Mouse (Mus musculus) heart, embryonic 11.5 days (tissue): Measurements from ENCODE around the gene Grwd1. TPM values are rescaled to one million over a fixed set of nuclear protein-coding genes. Genes with fewer than 3 reads are reported as not detected.

ENCODE experiments used
- ATAC-seq: fragments of 200-750 bp; cut with Nextera tagmentation; replicated peaks from 2 replicates; pipeline ENCODE4 v1.8.0; 2017; ENCODE audit warnings: moderate library complexity; ENCODE audit not compliant: insufficient number of reproducible peaks, low FRiP score, low TSS enrichment
- H3K27ac ChIP-seq: fragments of 300-500 bp; sonication (generic); 2 replicates; pipeline ENCODE4 v1.5.1; 2014; ENCODE audit warnings: mild to moderate bottlenecking, low read depth, low read length
- H3K27me3 ChIP-seq: fragments of 300-500 bp; sonication (generic); 2 replicates; pipeline ENCODE4 v1.6.1; 2014; ENCODE audit warnings: mild to moderate bottlenecking, low read length, mixed read lengths; ENCODE audit not compliant: control insufficient read depth, insufficient read depth
- H3K36me3 ChIP-seq: fragments of 300-500 bp; sonication (generic); 2 replicates; pipeline ENCODE4 v1.6.1; 2014; ENCODE audit warnings: mild to moderate bottlenecking, low read length, moderate library complexity, mixed read lengths; ENCODE audit not compliant: control insufficient read depth, insufficient read depth
- H3K4me1 ChIP-seq: fragments of 300-500 bp; sonication (generic); 2 replicates; pipeline ENCODE4 v1.6.1; 2014; ENCODE audit warnings: low read length; ENCODE audit not compliant: control insufficient read depth, insufficient read depth
- H3K4me2 ChIP-seq: fragments of 300-500 bp; sonication (generic); 2 replicates; pipeline ENCODE4 v1.6.1; 2014; ENCODE audit warnings: mild to moderate bottlenecking, moderate library complexity
- H3K4me3 ChIP-seq: fragments of 300-500 bp; sonication (generic); 2 replicates; pipeline ENCODE4 v1.5.1; 2014; ENCODE audit warnings: low read depth, low read length
- H3K9ac ChIP-seq: fragments of 300-500 bp; sonication (generic); 2 replicates; pipeline ENCODE4 v1.6.1; 2014; ENCODE audit warnings: mild to moderate bottlenecking, low read depth, low read length, moderate library complexity
- H3K9me3 ChIP-seq: fragments of 300-500 bp; sonication (generic); replicated peaks from 2 replicates; pipeline ENCODE4 v1.6.1; 2016; ENCODE audit warnings: low read length; ENCODE audit not compliant: control insufficient read depth
- WGBS: fragments of 180-500 bp; shearing (Covaris S2); extraction: QIAGEN DNeasy Blood & Tissue Kit; methylation state at CpG from one replicate; pipeline ENCODE4 v1.1.7; 2014; ENCODE audit not compliant: insufficient replicate concordance; 5-methylcytosine and 5-hydroxymethylcytosine counted together
- polyA plus RNA-seq: library from polyadenylated mRNA; unstranded; fragments of >200 nt; fragmentation: Nextera tagmentation; extraction: Ambion mirVana; gene quantifications from 2 replicates; pipeline ENCODE4 v1.2.1, GENCODE M21; 2014

Gene Grwd1
- polyA plus RNA-seq, 1 experiment from 2014 or later = 48.7 TPM

DNA sequence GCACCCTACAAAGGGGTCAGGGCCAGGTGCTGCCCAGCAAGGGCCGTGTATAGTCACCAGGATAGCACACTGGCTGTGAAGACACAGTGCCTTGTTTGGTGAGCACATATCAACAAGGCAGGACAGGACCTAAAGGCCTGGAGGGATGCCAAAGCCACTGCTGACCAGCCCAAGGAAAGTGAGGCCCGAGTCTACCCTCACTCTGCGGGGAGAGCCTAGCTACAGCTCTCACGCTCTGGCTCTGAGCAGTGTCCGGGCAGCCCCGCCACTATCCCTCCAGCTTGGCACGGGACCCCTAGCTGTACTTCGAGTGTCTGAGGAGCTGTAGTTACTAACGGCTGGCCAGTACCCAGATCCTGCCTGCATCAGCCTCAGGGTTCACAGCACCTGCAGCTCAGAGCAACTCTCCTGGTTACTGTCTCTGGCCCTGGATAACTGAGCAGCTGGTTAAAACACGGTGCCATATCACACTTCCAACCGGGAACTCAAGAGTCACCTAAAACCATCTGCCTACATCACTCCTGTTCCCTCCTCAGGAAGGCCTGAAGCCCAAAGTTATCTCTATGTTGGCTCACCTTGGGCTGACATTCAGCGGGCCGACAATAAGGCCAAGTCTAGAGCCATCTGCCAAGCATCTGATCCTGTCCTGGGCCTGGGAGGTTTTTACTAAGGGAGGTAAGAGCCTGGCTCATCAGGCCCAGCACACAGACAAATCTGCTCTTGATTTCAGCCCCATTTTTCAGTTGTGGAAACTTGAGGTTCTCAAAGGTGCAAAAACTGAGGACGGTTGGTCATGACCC, 21.3 kb downstream of the Grwd1 start:
- H3K36me3 ChIP-seq = peaks cover 54% of the 10 kb centered on the region
- H3K27ac ChIP-seq = no peak overlapping the region
- peaks cover 15% of the 10 kb centered on the region for H3K4me1 ChIP-seq
- ATAC-seq = no peak
- no peak overlapping the region for H3K9ac ChIP-seq
- no peaks in the 10 kb centered on the region for H3K27me3 ChIP-seq
- no peaks in the 10 kb centered on the region for H3K9me3 ChIP-seq
- H3K4me2 ChIP-seq = no peak overlapping the region
- no peak overlapping the region for H3K4me3 ChIP-seq
- WGBS = 84% methylated on average over 14 of the region's 14 CpGs

DNA sequence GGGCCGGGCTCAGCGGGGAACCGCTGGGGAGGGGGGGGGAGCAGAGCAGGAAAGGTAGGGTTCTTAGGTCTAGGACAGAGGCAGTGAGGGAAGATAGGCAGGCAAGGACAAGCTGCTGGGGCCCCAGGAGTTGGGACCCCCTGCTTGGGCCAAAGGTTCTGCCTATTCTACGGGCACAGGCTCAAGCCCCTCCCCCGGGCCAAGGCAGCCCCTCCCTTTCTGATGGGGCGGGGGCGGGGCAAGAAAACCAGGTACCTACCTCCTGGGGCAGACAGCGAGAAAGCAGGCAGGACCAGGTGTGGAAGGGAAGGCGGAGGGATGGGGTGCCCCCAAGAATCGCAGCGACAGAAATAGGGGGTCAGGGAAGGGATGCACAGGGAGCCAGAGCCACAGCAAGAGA, 22.3 kb downstream of the Grwd1 start:
- Histone ChIP-seq H3K36me3 (peaks cover 54% of the 10 kb centered on the region), H3K4me1 (peaks cover 15% of the 10 kb centered on the region), H3K4me3 (no peak overlapping the region), H3K9me3 (no peaks in the 10 kb centered on the region), H3K4me2 (no peak overlapping the region), H3K27ac (no peak overlapping the region), H3K27me3 (no peaks in the 10 kb centered on the region), H3K9ac (no peak overlapping the region)
- 49% methylated on average over 10 of the region's 11 CpGs for WGBS
- no peak for ATAC-seq

DNA sequence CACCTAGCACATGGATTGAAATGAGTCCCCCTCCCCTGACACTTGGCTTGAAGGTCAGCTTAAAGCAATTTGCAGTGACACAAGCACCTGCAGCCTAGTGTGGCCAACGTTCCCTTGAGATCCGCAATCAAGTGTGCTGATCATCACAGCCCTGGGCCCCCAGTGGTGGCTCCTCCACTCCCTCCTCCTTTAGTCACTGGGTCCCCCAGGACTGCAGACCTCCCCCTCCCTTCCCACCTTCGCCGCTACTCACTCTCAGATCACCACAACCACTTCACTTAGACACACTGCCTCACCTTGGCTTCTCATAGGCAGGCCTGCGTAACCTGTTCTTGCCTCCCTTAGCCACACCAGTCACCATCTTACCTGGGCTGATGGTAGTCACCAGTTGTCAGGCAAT, 24.8 kb downstream of the Grwd1 start:
- H3K4me2 ChIP-seq = no peak overlapping the region
- H3K9me3 ChIP-seq = no peaks in the 10 kb centered on the region
- no peak overlapping the region for H3K4me3 ChIP-seq
- H3K9ac ChIP-seq = no peak overlapping the region
- H3K36me3 ChIP-seq = peaks cover 37% of the 10 kb centered on the region
- H3K27ac ChIP-seq = no peak overlapping the region
- ATAC-seq = no peak
- peaks cover 3% of the 10 kb centered on the region; the same call in 1 of the 2 replicates for H3K4me1 ChIP-seq
- 62% methylated on average over 5 of the region's 5 CpGs for WGBS
- no peaks in the 10 kb centered on the region for H3K27me3 ChIP-seq

DNA sequence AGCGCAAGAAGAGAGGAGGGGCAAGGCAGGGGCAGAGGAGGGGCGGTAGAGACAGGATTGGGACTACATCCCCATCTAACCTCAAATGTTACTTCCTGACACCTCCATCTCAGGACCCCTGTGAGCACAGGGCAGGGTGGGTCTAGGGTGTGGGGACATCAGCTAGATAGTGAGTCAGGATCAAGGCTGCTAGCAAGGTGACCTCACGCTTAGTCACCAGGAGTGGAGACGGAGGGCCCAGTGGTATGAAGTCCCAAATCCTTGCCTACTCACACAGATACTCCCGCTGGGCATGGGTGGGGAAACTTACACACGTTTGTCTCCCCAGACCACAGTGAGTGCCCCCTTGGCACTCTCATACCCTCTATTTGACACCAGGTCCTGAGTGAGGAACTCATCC, 28.2 kb downstream of the Grwd1 start:
- 81% methylated on average over 6 of the region's 6 CpGs for WGBS
- ATAC-seq = no peak

DNA sequence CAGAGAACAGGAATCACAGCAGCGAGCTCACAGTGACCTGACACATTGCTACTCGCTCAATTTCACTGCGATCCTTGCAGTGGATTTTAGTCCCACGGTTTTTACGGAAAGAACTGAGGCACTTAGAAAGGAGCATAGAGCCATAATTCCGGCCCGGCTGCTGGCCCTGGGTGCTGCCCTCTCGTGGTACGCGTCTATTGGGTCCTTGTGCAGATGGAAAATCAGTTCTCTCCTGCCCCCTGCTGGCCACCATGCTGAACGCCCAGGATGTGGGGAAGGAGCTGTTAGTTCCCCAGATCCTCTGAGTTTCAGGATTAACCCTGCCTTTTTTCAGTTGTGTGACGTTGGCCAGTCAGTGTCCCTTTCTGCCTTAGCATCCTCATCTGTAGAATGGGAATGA, 29.4 kb downstream of the Grwd1 start:
- Histone ChIP-seq H3K27ac (no peak overlapping the region), H3K9ac (0 out of 2 replicates have a peak overlapping the region, but pooled peaks have one; percentile 7), H3K27me3 (peaks cover 35% of the 10 kb centered on the region), H3K36me3 (no peaks in the 10 kb centered on the region), H3K4me1 (peaks cover 16% of the 10 kb centered on the region; the same call in 1 of the 2 replicates), H3K9me3 (no peaks in the 10 kb centered on the region), H3K4me3 (peak overlapping the region; percentile 28; the same call in 1 of the 2 replicates), H3K4me2 (peak overlapping the region; percentile 56)
- 3% methylated on average over 12 of the region's 12 CpGs for WGBS
- no peak for ATAC-seq

More for the DNA sequence above, 28.2 kb downstream of the Grwd1 start:
- Histone ChIP-seq H3K36me3 (peaks cover 6% of the 10 kb centered on the region; the same call in 1 of the 2 replicates), H3K27me3 (peaks cover 26% of the 10 kb centered on the region), H3K9me3 (no peaks in the 10 kb centered on the region), H3K4me2 (no peak overlapping the region), H3K4me1 (peaks cover 15% of the 10 kb centered on the region; the same call in 1 of the 2 replicates), H3K4me3 (no peak overlapping the region), H3K27ac (no peak overlapping the region), H3K9ac (no peak overlapping the region)

DNA sequence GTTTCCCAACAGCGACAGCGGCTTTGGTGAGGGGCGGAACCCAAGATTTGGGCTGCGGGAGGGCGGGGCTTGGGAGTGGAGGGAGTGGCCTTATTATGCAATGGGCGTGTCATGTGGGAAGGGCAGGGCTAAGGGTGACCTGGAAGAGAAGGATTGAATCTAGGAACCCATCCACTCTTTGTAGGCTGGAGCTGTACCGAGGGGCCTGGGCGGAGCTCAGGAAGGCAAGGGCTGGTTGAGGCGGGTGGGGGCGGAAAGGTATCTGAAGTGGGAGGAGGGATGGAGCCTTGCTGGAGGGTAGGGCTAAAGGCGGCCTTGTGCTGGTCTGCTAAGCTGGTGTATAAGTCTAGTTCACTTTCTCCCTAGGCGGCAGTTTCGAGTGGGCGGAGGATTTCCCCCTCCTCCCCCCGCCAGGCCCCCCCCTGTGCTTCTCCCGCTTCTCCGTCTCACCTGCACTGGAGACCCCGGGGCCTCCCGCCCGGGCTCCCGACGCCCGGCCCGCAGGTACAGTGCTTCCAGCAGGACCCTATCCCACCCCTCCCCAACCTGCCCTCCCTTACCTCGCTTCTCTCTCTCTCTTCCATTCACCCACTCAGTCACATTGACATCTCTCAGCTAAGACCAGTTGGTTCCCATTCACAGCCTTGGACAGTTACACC, 30.1 kb downstream of the Grwd1 start:
- Histone ChIP-seq H3K27me3 (peaks cover 39% of the 10 kb centered on the region), H3K9me3 (no peaks in the 10 kb centered on the region)
- ATAC-seq = no peak

DNA sequence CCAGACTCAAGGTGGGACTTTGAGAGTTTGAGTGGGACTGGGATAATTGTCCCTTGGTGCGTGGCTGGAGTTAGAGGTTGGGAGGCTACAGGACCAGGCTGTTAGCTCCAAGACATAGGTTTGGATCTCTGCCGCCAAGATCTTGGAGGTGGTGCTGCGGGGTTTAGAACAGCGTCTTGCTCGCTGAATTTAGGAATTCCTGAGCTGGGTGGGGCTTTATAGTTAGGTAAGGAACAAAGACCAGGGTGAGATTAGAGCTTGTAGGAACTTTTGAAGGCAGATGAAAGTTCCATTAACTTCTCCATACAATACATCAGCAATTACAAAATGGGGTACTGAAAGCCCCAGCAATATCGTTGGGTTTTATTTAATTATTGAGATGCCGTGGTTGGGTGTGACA, 30.7 kb downstream of the Grwd1 start:
- Histone ChIP-seq H3K4me2 (peak overlapping the region; percentile 56), H3K4me3 (no peak overlapping the region), H3K4me1 (peaks cover 16% of the 10 kb centered on the region; the same call in 1 of the 2 replicates), H3K27me3 (peaks cover 46% of the 10 kb centered on the region), H3K9ac (no peak overlapping the region), H3K27ac (no peak overlapping the region), H3K9me3 (no peaks in the 10 kb centered on the region), H3K36me3 (no peaks in the 10 kb centered on the region)
- 31% methylated on average over 7 of the region's 7 CpGs for WGBS
- ATAC-seq = no peak

More for the DNA sequence above, 30.1 kb downstream of the Grwd1 start:
- peak overlapping the region; percentile 28 for H3K4me3 ChIP-seq
- H3K27ac ChIP-seq = no peak overlapping the region
- H3K4me1 ChIP-seq = peaks cover 16% of the 10 kb centered on the region; the same call in 1 of the 2 replicates
- peak overlapping the region; percentile 56 for H3K4me2 ChIP-seq
- no peaks in the 10 kb centered on the region for H3K36me3 ChIP-seq
- H3K9ac ChIP-seq = 0 out of 2 replicates have a peak overlapping the region, but pooled peaks have one; percentile 7
- WGBS = 7% methylated on average over 24 of the region's 25 CpGs

DNA sequence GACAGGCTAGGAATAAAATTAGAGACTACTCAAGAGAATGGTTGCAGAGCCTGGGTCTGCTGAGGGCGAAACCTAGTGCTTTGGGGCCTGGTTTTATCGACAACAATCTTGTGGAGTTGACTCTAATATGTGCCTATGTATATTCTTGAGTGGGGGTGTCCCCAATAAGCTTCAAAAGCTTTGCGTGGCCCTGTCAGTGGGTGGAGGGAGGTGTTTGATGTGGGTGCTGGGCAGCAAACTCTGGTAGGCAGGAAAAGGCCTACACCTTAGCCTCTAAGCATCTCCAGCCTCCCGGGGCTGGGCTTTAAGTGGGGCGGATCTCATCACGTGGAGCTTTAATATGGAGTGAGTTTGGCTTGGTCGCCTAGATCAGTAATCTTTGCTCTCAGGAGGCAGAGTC, 31.8 kb downstream of the Grwd1 start:
- H3K4me3 ChIP-seq = peak overlapping the region; percentile 48; the same call in 1 of the 2 replicates
- peaks cover 57% of the 10 kb centered on the region for H3K27me3 ChIP-seq
- H3K4me1 ChIP-seq = peaks cover 16% of the 10 kb centered on the region; the same call in 1 of the 2 replicates
- ATAC-seq = no peak
- H3K9ac ChIP-seq = no peak overlapping the region
- no peaks in the 10 kb centered on the region for H3K9me3 ChIP-seq
- no peak overlapping the region for H3K27ac ChIP-seq
- WGBS = 43% methylated on average over 7 of the region's 7 CpGs
- H3K36me3 ChIP-seq = no peaks in the 10 kb centered on the region; the same call in 1 of the 2 replicates
- peak overlapping the region; percentile 85 for H3K4me2 ChIP-seq
